Comparison of ENCODE assay signal across 8 mouse cellular contexts in genomic region chr13:23453362-23453862, GRCm38 (mm10). TPM values are rescaled to one million over a fixed set of nuclear protein-coding genes. Genes with fewer than 3 reads are reported as not detected.
A peak's percentile ranks its signal among the peaks of the same experiment; 100 is the strongest.
DNase-seq lines count a peak whose midpoint lies in the region; ATAC-seq and TF ChIP-seq lines count a peak whose summit lies in the region.

No protein-coding gene starts in this region.

- H3K27me3 ChIP-seq in embryonic facial prominence, embryonic 14.5 days (replicated peaks; ENCODE audit: control insufficient read depth, insufficient read depth, low read length) = peaks cover 2% of the 10 kb centered on the region; the same call in 1 of the 2 replicates
- H3K27me3 ChIP-seq in heart, adult 2 months (ENCODE audit: control insufficient read depth, insufficient read depth, low read length) = no peaks in the 10 kb centered on the region
- H3K27me3 ChIP-seq in kidney, adult 2 months (replicated peaks; ENCODE audit: control insufficient read depth, insufficient read depth, low read length) = no peaks in the 10 kb centered on the region
- no peaks in the 10 kb centered on the region for H3K27me3 ChIP-seq in liver, adult 2 months (ENCODE audit: control insufficient read depth, insufficient read depth, low read length)

- WGBS in embryonic facial prominence, embryonic 14.5 days = under 1% methylated on average over 25 of the region's 25 CpGs
- WGBS in heart, adult 2 months = under 1% methylated on average over 25 of the region's 25 CpGs
- under 1% methylated on average over 25 of the region's 25 CpGs for WGBS in kidney, adult 2 months
- WGBS in liver, adult 2 months = under 1% methylated on average over 25 of the region's 25 CpGs

- TF ChIP-seq POLR2A in heart, adult 2 months (IDR thresholded peaks at IDR 0.05; ENCODE audit: insufficient read depth, low read depth, low read length) = 0 out of 2 replicates have a peak, but pooled peaks have one; percentile 30
- TF ChIP-seq POLR2A in kidney, adult 2 months (IDR thresholded peaks at IDR 0.05; ENCODE audit: low read depth, low read length) = no peak
- no peak for TF ChIP-seq POLR2A in liver, adult 2 months (IDR thresholded peaks at IDR 0.05; ENCODE audit: extremely low read depth, insufficient read depth, low read length)

- H3K36me3 ChIP-seq in embryonic facial prominence, embryonic 14.5 days (ENCODE audit: control insufficient read depth, insufficient read depth, low read length) = no peaks in the 10 kb centered on the region
- H3K36me3 ChIP-seq in heart, adult 2 months (ENCODE audit: control insufficient read depth, insufficient read depth, low read length) = no peaks in the 10 kb centered on the region; the same call in 1 of the 2 replicates
- H3K36me3 ChIP-seq in kidney, adult 2 months (ENCODE audit: control insufficient read depth, insufficient read depth, low read length) = no peaks in the 10 kb centered on the region
- no peaks in the 10 kb centered on the region for H3K36me3 ChIP-seq in liver, adult 2 months (ENCODE audit: control insufficient read depth, insufficient read depth, low read length)

- ATAC-seq in embryonic facial prominence, embryonic 14.5 days (ENCODE audit: low read depth) = peak; percentile 86
- ATAC-seq in monocyte, adult 5-6 weeks (replicated peaks; ENCODE audit: insufficient number of reproducible peaks, low FRiP score, low TSS enrichment, poor library complexity, severe bottlenecking) = peak; percentile 37; the same call in 1 of the 2 replicates

- intact Hi-C loops in heart, adult 2 months (cut with DNase I) = loop anchor here (2.0 kb wide), 2 partner anchors 13 to 63 kb away; no protein-coding TSS in a partner anchor

- H3K4me1 ChIP-seq in embryonic facial prominence, embryonic 14.5 days (ENCODE audit: control insufficient read depth, insufficient read depth, low read length) = no peaks in the 10 kb centered on the region
- no peaks in the 10 kb centered on the region; the same call in 1 of the 2 replicates for H3K4me1 ChIP-seq in heart, adult 2 months (ENCODE audit: control insufficient read depth, insufficient read depth, low read length)
- no peaks in the 10 kb centered on the region for H3K4me1 ChIP-seq in kidney, adult 2 months (ENCODE audit: control insufficient read depth, insufficient read depth, low read length)
- no peaks in the 10 kb centered on the region; the same call in 1 of the 2 replicates for H3K4me1 ChIP-seq in liver, adult 2 months (ENCODE audit: control insufficient read depth, insufficient read depth, low read length)

- DNase-seq in 3T3-L1 (ENCODE audit: low read depth, low spot score) = peak; percentile 87
- peak; percentile 77 for DNase-seq in adrenal gland, postnatal 14 days
- peak; percentile 87 for DNase-seq in embryonic facial prominence, embryonic 14.5 days (ENCODE audit: low spot score)
- peak; percentile 83 to 87 for DNase-seq in heart, adult 2 months
- DNase-seq in kidney, adult 2 months = peak; percentile 91
- DNase-seq in liver, adult 2 months (ENCODE audit: extremely low read depth, low read depth, low spot score) = peak; percentile 69
- DNase-seq in spleen, postnatal 4 days (ENCODE audit: low spot score in 2 of 2) = peak; percentile 76 to 87

- peak overlapping the region; percentile 54 for H3K4me2 ChIP-seq in embryonic facial prominence, embryonic 14.5 days (ENCODE audit: low read depth, low read length)

- H3K27ac ChIP-seq in embryonic facial prominence, embryonic 14.5 days (replicated peaks; ENCODE audit: low read depth, low read length) = peak overlapping the region; percentile 83
- peak overlapping the region; percentile 79 for H3K27ac ChIP-seq in heart, adult 2 months
- H3K27ac ChIP-seq in kidney, adult 2 months (ENCODE audit: insufficient read depth, low read depth, low read length) = peak overlapping the region; percentile 71
- H3K27ac ChIP-seq in liver, adult 2 months (replicated peaks; ENCODE audit: insufficient read depth, low read depth, low read length) = peak overlapping the region; percentile 63

- peak; percentile 89 for TF ChIP-seq EP300 in heart, adult 2 months (IDR thresholded peaks at IDR 0.05; ENCODE audit: insufficient read depth, low read depth, low read length)

- H3K9me3 ChIP-seq in embryonic facial prominence, embryonic 14.5 days (ENCODE audit: control insufficient read depth, low read length) = no peaks in the 10 kb centered on the region

- H3K79me2 ChIP-seq in heart, adult 2 months (replicated peaks; ENCODE audit: control insufficient read depth, insufficient read depth, low read length) = no peaks in the 10 kb centered on the region
- no peaks in the 10 kb centered on the region for H3K79me2 ChIP-seq in liver, adult 2 months (ENCODE audit: control insufficient read depth, insufficient read depth, low read length)

- TF ChIP-seq CTCF in heart, adult 2 months (IDR thresholded peaks at IDR 0.05) = no peak
- TF ChIP-seq CTCF in kidney, adult 2 months (conservative IDR thresholded peaks at IDR 0.05; ENCODE audit: insufficient read depth, insufficient read length, low read depth, low read length) = no peak
- TF ChIP-seq CTCF in liver, adult 2 months (IDR thresholded peaks at IDR 0.05; ENCODE audit: low read depth, low read length) = no peak

- peak overlapping the region; percentile 76 for H3K9ac ChIP-seq in embryonic facial prominence, embryonic 14.5 days (ENCODE audit: low read depth, low read length)
- peak overlapping the region; percentile 64 for H3K9ac ChIP-seq in heart, adult 2 months (ENCODE audit: low read depth, low read length)
- peak overlapping the region; percentile 77 for H3K9ac ChIP-seq in liver, adult 2 months (ENCODE audit: low read depth, low read length)

- H3K4me3 ChIP-seq in embryonic facial prominence, embryonic 14.5 days (ENCODE audit: low read depth, low read length) = peak overlapping the region; percentile 61
- peak overlapping the region; percentile 68 for H3K4me3 ChIP-seq in heart, adult 2 months
- peak overlapping the region; percentile 97 for H3K4me3 ChIP-seq in kidney, adult 2 months (ENCODE audit: insufficient read depth, low read depth, low read length)
- peak overlapping the region; percentile 81 for H3K4me3 ChIP-seq in liver, adult 2 months (ENCODE audit: insufficient read depth, low read depth, low read length)

RNA-seq across cellular contexts. Expression of gene Btn1a1, which starts 12.3 kb away (rescaled TPM):
- 0.19 TPM in 1 of 2 replicates, not detected in the other for total RNA-seq in adrenal gland, postnatal 14 days (2021)
- polyA plus RNA-seq in embryonic facial prominence, embryonic 14.5 days (2014; fragmentation: Nextera tagmentation; extraction: Ambion mirVana) = 0.18 TPM in 1 of 2 replicates, not detected in the other
- not detected for total RNA-seq in heart, adult 2 months (2021)
- polyA plus RNA-seq in heart, adult 2 months (2012; rRNA removed) = 0.20 TPM in 1 of 2 replicates, not detected in the other
- not detected in 2 replicates for polyA plus RNA-seq in kidney, adult 2 months (2012; rRNA removed)
- total RNA-seq in liver, adult 2 months (2014; rRNA removed) = not detected in 2 replicates
- not detected in 2 replicates for polyA plus RNA-seq in liver, adult 2 months (2012; rRNA removed)
- total RNA-seq in monocyte, adult 5-6 weeks (2017) = not detected in 3 replicates

RNA-seq across cellular contexts. Expression of gene Abt1, which starts 29.7 kb away (rescaled TPM):
- 5.9 and 6.3 TPM in 2 replicates for total RNA-seq in adrenal gland, postnatal 14 days (2021)
- 10.3 and 11.6 TPM in 2 replicates for polyA plus RNA-seq in embryonic facial prominence, embryonic 14.5 days (2014; fragmentation: Nextera tagmentation; extraction: Ambion mirVana)
- total RNA-seq in heart, adult 2 months (2021) = 1 to 10 TPM; 3.9 to 5.1 TPM
- 2.4 and 3.1 TPM in 2 replicates for polyA plus RNA-seq in heart, adult 2 months (2012; rRNA removed)
- polyA plus RNA-seq in kidney, adult 2 months (2012; rRNA removed) = 3.3 and 3.9 TPM in 2 replicates
- total RNA-seq in liver, adult 2 months (2014; rRNA removed) = 3.5 and 3.7 TPM in 2 replicates
- 2.1 TPM in 2 replicates for polyA plus RNA-seq in liver, adult 2 months (2012; rRNA removed)
- 12.1 to 15.9 TPM (median 13.2 TPM) in 3 replicates for total RNA-seq in monocyte, adult 5-6 weeks (2017)

RNA-seq across cellular contexts. Expression of gene Btn2a2, which starts 35.2 kb away (rescaled TPM):
- not detected in 2 replicates for total RNA-seq in adrenal gland, postnatal 14 days (2021)
- 0.40 and 0.51 TPM in 2 replicates for polyA plus RNA-seq in embryonic facial prominence, embryonic 14.5 days (2014; fragmentation: Nextera tagmentation; extraction: Ambion mirVana)
- total RNA-seq in heart, adult 2 months (2021) = not detected
- polyA plus RNA-seq in heart, adult 2 months (2012; rRNA removed) = not detected in 2 replicates
- not detected in 2 replicates for polyA plus RNA-seq in kidney, adult 2 months (2012; rRNA removed)
- not detected in 2 replicates for total RNA-seq in liver, adult 2 months (2014; rRNA removed)
- not detected in 2 replicates for polyA plus RNA-seq in liver, adult 2 months (2012; rRNA removed)
- total RNA-seq in monocyte, adult 5-6 weeks (2017) = not detected in 3 replicates

Comparison
In these comparisons a context has a peak if more than half of its experiments do, and no peak if none do; other contexts are left out.
1. Peak in every context shown above with its lines: DNase-seq, ATAC-seq, H3K4me3 ChIP-seq and H3K27ac ChIP-seq.